Mouse (Mus musculus) gonadal fat pad, adult 2 months (tissue): Measurements from ENCODE around the gene Elobl. TPM values are rescaled to one million over a fixed set of nuclear protein-coding genes. Genes with fewer than 3 reads are reported as not detected.

Source experiments
- DNase-seq: peaks from one replicate; pipeline ENCODE4 v3.0.0-alpha.2; 2012; ENCODE audit warnings: low read depth
- polyA plus RNA-seq: library from polyadenylated mRNA; depleted of rRNA; stranded (reverse); fragments of >200 nt; gene quantifications from 2 replicates; pipeline ENCODE4 v1.2.3, GENCODE M21; 2012

The Elobl gene
- polyA plus RNA-seq, 1 experiment, result 3.6 TPM

DNA sequence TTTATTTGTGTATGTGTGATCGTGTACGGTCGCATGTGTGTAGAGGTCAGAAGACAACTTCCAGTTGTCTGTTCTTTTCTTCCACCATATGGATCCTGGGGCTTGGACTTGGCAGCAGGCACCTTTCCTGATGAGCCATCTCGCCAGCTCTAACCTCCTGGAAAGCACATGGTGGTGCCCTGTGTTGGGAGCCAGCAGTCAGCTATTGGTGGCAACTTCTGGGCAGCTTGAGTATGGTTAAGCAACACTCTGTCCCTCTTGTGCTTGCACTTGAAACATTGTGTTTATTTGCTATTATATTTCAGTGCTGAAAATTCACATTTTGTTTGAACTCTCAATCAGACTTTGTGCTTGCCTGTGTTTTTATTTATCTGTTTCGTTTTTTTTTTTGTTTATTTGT lies 22.2 kb upstream of the Elobl start:
- no peak for DNase-seq

DNA sequence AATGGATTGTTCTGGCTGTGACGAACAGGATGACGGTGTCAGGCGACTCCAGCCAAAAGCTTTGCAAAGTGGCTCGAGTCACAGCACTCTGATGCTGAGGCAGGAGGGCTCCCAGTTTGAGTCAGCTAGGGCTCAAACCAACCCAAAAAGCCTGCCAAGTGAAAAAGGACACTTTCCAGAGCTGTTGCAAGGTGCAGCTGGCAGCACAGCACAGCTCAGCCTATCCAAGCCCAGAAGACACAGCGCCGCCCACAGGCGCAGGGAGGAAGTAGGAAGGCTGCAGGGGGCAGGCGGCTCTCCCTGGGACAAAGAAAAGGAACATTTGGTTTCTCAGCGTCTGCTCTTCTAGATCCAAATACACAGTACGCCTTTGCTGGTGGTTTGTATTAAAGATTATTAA lies 19.9 kb upstream of the Elobl start:
- no peak for DNase-seq

DNA sequence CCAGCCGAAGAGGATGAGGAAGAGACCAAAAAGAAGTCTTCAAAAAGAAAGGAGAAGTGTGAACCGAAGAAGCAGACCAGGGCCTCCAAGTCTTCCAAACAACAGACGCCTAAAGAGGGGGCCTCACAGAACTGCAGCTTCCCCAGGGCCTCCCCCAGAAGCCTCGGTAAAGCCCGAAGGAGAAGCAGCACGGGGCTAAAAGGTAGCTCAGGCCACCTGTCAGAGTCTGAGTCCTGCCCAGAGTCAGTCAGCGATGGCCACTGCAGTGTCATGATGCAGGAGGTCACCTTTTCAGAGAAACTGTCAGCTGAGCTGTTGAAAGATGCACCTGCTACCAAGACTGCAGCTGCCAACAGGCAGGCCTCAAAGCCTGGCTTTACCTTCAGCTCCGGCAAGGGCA lies 14.6 kb upstream of the Elobl start:
- no peak for DNase-seq

DNA sequence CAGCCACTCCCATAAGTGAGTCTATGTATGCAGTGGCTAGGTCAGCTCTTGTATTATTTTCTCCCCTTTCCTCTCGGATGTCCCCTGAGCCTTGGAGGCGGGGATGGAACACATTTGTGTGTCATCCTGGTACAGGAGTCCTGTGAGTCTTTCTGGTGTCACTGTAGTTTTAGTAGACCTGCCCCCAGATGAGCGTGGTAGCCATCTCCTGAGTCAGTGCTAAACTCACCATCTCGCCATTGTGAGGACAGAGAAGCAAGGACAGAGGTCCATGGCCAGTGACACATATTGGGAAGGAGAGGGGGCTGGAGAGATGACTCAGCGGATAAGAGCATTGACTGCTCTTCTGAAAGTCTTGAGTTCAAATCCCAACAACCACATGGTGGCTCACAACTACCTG lies 10.5 kb upstream of the Elobl start:
- DNase-seq, result no peak

DNA sequence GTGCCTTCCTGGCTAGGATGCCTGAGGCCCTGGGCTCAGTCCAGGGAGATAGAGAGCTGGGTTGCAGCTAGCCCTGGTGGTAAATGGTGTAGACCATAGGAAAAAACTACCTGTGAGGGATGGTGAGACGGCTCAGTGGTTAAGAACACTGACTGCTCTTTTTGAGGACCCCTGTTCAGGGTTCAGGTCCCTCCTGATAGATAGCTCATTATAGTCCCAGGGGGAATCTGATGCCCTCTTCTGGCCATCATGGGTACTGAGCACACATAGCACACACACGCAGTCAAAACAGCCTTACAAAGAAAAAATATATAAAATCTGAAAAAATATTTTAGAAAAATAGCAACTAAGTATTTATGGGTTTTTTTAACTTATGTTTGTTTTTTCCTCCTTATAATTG lies 9.6 kb upstream of the Elobl start:
- DNase-seq, result no peak

DNA sequence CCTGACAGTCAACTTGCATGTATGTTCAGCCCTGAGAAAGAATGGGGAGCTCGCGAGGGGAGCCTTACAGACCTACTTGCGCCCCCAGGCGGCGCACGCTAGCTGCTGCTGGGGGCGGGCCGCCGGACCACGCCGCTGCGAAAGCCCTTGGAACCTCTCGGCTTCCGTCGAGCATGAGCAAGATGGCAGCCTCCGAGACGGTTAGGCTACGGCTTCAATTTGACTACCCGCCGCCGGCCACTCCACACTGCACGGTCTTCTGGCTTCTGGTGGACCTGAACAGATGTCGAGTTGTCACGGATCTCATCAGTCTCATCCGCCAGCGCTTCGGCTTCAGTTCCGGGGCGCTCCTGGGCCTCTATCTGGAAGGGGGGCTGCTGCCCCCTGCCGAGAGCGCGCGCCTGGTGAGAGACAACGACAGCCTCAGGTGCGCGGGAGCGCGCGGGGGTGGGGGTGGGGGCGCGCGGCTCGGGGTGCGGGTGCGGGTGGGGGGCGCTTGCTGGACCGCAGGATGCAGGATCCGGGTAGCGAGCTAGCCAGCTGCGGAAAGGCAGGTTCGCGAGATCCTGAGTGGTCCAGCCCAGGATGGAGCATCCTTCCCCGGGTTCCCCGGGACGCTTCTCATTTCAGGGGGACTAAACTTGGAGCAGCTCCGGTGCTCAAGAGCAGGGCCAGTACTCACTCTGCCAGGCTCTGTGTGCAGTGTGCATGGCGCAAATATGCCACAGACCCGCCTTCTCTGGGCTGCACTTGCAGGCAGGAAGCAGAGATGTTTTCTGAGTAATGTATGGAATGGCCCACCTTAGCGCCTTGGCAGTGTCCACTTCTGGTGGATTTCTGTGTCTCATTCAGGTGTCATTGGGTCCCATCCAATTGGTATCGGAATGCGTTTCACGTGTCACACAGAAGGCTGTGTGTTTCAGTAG lies 7.3 kb upstream of the Elobl start:
- DNase-seq, result no peak

DNA sequence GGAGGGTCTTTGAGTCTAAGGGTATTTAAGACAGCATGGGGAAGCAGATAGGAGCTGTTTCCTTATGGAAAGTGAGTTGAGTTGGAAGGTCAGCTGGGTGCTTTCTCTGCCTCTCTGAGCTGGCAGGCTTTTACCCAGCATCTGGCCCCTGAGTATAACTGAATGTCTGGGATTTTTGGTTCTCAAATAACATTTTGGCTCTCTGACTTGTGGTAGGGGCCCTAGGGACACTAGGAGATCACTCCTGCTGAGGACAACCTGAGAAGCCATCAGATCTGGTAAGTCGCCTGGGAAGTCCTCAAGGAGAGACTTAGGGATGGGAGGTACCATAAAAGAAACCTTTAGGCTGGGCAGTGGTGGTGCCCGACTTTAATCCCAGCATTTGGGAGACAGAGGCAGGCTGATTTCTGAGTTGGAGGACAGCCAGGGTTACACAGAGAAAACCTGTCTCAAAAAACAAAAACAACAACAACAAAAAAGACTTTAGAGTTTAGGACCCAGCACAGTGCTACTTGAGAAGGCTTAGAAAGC lies 3.5 kb upstream of the Elobl start, which contains the start of gene Coil:
Coil (plus strand) TSS at position 51 of the 531 bp plus-strand sequence.
- no peak for DNase-seq

DNA sequence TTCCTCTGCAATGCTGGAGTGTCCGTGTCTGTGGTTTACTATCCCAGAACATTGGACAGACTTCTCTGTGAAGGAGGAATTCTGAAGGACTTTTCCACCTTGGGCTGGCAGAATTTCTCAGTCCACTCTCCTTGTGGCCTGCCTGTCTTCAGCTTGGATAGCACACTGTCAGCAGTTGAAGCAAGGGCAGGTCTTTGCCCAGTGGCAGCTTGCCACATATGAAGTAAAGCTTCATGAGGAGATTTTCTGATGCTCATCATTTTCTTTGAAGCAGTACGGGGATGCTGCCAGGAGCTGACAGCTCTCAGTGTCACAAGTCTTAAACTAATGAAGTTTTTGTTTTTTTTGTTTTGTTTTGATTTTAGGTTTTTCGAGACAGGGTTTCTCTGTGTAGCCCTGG lies 7.9 kb downstream of the Elobl start:
- DNase-seq, result no peak

DNA sequence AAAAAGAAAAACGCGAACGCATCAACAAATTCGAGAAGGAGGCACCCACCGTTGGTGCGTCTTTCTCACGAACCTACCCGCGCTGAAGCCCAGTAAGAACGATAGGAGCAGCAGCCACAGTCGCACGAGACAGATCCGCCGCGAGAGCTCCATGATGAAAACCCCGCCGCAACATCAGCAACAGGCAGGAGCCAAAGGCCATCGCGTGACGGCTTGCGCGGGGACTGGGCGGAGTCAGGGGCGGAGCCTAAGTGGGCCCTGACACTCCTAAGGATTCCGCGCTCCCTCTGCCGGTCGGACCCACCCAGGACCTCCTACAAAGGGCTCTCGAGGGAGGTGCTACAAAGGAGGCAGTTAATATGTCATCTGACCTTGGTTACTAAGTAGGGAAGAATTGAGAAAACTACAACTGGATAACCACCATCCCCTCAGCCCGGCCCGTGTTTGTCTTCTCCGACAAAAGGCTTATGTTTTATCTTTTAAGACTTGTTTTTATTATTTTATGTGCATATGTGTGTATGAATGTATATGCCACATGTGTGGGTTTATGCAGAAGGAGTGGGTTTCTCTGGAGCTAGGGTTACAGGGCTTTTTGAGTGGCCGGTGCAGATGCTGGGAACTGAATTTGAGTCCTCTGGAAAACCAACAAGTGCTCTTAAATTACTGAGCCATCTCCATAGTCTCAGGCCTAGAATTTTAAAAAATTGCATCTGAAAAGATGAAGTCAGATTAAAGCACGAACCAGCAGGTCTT lies 11.3 kb downstream of the Elobl start, which contains the start of gene Scpep1:
Scpep1 (minus strand) TSS at position 249 of the 753 bp plus-strand sequence.
- DNase-seq, result peak; percentile 45

DNA sequence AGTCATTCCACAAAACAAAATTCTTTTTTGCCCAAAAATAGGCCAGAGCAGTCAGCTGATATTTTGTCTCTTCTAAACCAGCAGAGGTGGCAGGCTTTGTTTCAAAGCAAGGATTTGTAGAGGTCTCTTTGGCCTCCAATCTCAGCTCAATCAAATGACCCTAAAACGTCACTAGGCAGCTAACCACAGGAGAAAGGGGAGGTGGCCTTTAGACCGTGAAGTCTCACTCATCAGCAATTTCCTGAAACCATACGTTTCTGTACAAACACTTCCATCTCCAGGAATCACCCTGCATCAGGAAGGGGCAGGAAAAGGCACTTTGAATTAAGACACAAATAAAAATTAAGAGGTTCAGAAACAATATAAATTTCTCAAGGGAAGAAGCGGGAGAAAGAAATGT lies 11.9 kb downstream of the Elobl start:
- DNase-seq, result no peak

DNA sequence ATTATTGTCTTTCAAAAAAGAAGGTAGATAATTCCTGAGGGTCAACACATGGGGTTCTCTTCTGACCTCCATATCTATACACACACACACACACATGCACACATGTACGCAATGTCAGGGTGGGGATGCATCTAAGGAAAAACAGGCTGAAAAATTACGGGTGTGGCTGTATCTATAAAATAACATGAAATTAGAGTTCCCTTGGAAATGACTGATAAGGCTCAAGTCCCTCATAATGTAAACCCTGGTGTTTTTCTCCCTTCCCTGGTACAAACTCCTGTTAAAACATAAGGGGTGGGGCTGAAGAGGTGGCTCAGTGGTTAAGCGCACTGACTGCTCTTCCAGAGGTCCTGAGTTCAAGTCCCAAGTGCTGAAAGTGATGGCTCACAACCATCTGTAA lies 13.1 kb downstream of the Elobl start:
- no peak for DNase-seq

DNA sequence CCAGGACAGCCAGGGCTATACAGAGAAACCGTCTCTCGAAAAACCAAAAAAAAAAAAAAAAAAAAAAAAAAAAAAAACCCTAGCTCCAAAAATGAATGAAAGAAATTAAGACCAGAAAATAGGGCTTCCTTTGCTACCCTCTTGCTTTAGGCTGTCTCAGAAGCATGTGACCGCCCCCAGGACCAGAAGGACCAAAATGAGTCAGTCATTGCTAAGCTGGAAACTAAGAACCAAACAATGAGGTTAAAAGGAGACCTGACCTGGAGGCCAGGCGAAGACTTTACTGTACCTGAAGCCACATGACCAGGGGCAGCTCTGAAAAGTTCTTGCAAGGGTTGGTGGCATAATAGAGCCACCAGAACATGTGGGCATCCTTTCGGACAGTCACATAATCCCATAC lies 14.6 kb downstream of the Elobl start:
- no peak for DNase-seq

DNA sequence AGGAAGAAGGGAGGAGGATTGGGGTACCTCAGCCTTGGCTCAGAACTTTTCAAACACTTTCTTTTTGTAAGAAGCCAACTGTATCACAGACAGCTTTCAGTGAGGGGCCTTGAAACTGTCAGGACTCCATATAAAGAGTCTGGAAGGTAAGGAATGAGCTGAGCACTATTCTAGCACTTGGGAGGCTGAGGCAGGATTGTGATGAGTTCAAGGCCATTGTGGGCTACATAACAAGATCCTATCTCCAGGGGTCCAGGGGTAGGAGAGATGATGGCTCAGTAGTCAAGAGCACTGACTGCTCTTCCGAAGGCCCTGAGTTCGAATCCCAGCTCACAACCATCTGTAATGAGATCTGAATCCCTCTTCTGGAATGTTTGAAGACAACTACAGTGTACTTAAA lies 15.2 kb downstream of the Elobl start:
- no peak for DNase-seq

DNA sequence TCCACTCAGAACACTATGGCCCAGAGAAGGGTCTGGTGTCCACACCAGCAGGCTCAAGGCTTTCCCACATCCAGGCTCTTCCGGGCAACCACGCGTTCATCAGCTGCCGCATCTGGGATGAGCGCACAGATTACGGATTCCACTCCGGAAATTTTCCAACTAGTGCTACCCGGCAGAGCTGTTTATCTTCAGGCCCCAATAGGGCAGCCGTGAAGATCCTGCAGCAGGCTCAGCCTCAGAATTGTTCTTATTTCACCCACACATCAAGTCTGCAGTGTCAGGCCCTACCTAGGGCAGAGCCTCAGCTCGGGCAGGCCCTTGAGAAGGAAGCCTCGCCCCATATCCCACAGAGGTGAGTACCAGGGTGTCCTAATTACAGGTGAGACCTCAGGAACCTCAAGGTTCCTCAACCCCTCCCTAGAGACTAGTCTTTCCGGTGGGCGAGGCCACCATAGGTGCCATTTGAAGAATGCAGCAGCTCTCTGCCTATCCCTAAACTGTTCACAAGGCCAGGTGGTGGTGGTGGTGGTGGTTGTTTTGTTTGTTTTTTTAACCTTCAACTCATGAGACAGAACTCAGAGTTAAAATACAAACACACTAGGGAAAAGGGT lies 16.0 kb downstream of the Elobl start:
- no peak for DNase-seq

DNA sequence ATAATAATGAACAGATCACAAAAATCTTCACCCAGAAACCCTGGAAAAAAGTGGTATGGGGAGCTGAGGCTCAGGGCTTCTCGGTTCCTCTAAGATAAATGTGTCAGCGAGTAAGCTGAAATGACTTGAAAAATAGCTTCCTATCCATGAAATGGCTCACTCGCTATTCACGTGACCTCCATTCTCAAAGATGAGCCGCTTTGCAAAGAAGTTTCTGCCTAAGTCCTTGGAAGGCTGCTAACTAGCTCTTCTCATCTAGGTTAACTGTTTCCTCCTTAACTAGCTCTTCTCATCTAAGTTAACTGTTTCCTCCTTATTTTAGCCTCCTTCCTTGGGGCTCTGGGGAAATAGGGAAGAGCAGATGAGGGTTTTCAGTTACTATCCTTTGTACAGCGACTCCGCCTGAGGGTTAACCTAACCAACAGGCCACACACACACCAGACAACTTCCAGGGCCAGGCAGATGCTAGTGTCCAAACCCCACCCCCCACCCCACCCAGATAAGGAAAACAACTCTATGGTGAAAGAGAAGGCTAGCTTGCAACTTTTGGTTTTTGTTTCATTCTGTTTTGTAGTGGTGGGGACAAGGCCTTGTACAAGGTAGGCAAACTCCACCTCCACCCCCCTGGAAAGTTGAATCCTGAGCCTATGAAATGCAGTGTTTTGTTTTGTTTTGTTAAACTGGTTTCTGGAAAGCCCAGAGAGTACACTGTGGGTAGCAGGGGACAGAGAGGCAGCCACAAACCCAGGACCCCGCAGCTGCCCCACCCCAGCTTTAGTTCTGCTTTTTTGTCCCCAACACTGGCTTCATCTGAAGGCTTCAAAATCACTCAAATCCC lies 16.7 kb downstream of the Elobl start:
- DNase-seq, result no peak

DNA sequence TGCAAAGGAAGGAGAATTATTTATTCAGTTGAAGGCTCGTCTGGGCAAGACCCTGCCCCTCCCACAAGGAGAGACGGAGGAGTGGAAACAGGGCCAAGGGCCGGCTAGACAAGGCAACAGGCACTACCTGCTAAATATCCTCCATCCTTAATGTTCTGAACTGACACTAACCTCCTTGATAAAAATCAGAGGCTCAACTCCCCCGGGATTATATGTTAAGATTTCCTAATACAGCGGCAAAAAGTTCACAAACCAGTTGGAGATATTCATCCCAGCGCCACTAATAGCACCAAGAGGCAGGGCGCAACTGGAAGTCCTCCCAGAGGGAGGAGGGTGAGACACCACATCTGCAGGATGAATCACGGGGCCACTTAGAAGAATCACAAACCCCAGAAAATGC lies 17.8 kb downstream of the Elobl start:
- DNase-seq, result peak; percentile 88

DNA sequence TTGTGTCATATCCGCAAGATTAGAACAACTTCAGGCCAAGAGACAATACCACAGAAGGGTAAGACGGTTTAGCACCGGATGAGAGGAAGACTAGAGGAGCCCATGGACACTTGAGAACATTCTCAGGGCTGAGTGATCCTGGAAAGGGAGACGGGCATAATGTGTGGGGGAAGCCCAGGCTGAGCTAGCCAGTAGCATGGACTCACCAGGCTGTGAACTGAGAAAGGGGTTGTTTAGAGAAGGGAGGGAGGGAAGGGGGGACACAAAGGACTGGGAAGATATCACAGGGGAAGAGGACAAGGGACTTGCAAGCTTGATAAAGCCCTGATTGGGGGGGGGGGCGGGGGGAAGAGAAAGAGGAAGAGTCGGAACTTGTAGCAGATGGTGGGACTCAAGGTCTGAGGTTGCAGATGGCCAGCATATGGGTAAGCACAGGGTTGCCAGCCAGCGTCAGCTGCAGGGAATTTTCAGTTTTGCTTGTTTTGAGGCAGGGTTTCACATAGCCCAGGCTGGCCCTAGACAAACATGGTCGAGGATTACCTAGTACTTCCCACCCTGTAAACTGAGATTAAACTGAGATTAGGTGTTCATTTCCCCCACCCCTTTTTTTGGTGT lies 20.7 kb downstream of the Elobl start:
- DNase-seq, result no peak

DNA sequence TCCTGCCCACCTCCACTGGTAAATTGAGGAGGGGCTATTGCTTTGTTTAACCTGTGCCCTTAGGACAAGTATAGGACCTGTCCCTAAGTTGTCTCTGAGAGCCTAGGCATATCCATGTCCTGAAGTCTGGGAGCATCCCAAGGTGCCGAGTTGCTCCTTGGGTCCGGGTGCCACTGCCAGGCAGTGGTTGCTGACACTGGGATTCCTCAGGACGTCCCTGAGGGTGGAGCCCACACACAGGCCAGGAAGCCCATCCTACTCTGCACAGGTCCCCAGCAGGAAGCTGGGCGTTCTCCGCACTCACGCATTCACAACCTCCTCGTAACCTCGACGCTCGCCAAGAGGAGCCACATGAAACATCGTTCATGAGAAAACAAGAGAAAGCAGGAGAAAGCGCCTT lies 25.2 kb downstream of the Elobl start:
- DNase-seq, result no peak

DNA sequence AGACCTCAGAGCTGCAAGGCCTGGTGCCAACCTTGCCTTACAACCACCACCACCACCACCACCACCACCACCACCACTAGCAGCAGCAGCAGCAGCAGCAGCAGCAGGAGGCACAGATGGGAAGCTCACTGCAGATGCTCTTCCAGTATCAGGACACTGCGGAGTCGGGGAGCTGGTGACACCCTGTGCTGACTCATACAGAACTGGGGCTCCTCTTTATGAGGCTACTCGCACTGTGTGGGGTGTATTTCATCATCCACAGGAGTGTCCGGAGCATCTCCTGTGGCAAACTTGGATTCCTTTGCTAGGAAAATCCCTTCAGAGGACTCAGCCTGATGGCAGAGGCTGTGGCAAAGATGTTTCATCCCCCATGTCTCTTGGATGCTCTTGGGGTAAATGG lies 27.1 kb downstream of the Elobl start:
- DNase-seq, result no peak

DNA sequence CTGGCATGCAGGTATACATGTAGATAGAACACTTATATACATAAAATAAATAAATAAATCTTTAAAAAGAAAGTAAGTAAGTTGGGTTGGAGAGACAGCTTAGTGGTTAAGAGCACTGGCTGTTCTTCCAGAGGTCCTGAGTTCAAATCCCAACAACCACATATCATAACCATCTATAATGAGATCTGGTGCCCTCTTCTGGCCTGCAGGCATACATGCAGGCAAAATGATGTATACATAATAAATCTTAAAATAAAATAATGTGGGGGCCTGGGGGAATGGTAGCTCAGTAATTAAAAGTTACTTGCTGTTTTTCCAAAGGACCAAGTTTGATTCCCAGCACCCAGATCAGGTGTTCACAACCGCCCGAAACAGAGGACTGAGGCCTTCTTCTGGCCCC lies 28.0 kb downstream of the Elobl start:
- no peak for DNase-seq

DNA sequence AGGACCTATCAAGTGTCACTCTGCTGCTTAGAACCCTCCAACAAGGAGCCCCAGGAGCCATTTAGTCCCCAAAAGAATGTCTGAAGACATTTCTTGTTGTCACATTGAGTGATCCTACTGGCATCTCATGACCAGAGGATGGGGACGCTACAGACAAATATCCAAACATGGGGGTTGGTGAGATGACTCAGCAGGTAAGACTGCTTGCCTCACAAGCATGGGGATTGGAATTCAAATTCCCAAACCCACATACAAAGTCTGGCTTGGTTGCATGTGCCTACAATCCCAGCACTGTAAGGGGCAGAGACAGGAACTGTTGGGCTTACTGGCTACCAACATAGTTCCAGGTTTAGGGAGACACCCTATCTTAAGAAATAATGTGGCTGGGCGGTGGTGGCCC lies 28.8 kb downstream of the Elobl start:
- no peak for DNase-seq
